Comparison of ENCODE assay signal across 10 mouse cellular contexts in the genomic region with DNA sequence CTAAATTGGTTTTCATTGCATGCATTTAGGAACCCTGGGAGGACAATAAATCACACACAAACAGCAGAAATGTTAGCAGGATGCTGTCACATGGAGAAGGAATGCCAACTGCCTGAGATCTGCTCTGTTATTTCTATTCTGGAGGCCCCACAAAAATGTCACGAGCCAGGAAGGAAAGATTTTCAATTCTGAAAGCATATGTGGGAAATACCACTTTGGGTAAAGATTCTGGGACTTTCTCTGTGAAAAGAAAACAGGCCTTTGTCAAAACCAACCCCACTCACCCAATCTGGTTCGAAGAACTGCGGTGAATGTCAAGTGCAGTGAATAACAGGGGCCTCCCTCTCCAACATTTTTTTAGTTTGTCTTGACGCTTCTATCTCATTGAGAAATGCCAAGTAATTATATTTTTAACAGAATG.
DNase-seq lines count a peak whose midpoint lies in the region; ATAC-seq lines count a peak whose summit lies in the region.
"Had no signal": no experiment of that assay in that cellular context is flagged by ENCODE, and none has a peak within 500 bp of the region (broad histone marks: within the 10 kb centered on the region; RNA-seq: fewer than 3 reads in every experiment).

No protein-coding gene starts in this region.

- H3K4me2 ChIP-seq in neural tube, embryonic 11.5 days (ENCODE audit: low read depth), result no peak overlapping the region

- H3K4me1 ChIP-seq in neural tube, embryonic 11.5 days (ENCODE audit: control insufficient read depth, insufficient read depth, low read length), result no peaks in the 10 kb centered on the region

- H3K4me3 ChIP-seq in neural tube, embryonic 11.5 days (ENCODE audit: low read depth, low read length), result no peak overlapping the region

- no peaks in the 10 kb centered on the region for H3K36me3 ChIP-seq in neural tube, embryonic 11.5 days (ENCODE audit: control insufficient read depth, insufficient read depth, low read length)

- no peaks in the 10 kb centered on the region for H3K9me3 ChIP-seq in neural tube, embryonic 11.5 days (ENCODE audit: control insufficient read depth, low read length)

- no peak for ATAC-seq in neural tube, embryonic 11.5 days (ENCODE audit: insufficient read depth, low FRiP score, low TSS enrichment)

- no peak overlapping the region for H3K27ac ChIP-seq in neural tube, embryonic 11.5 days (ENCODE audit: low read depth, low read length)
- H3K27ac ChIP-seq: macrophage had no signal

- H3K27me3 ChIP-seq in neural tube, embryonic 11.5 days (ENCODE audit: control insufficient read depth, insufficient read depth, low read length), result no peaks in the 10 kb centered on the region

- DNase-seq in embryo, embryonic 10.5 days (ENCODE audit: low spot score), result peak; percentile 4
- DNase-seq in embryo, embryonic 10 days (ENCODE audit: low spot score), result no peak
- DNase-seq in neural tube, embryonic 11.5 days (ENCODE audit: low spot score), result peak; percentile 13
- DNase-seq in neural tube, embryonic 10.5 days (ENCODE audit: extremely low spot score, low spot score), result no peak
- peak; percentile 47 to 63 for DNase-seq in layer of hippocampus, adult 8-10 months (ENCODE audit: low spot score in 2 of 2)
- peak; percentile 47 for DNase-seq in right cerebral cortex, postnatal 25 days
- DNase-seq in testis, postnatal 14 days (ENCODE audit: low spot score), result no peak
- DNase-seq in kidney, adult 18-20 months, result no peak
- DNase-seq: heart, postnatal 10 days had no signal

- no peak overlapping the region for H3K9ac ChIP-seq in neural tube, embryonic 11.5 days (ENCODE audit: low read length)

- 58% methylated on average over 4 of the region's 4 CpGs for WGBS in neural tube, embryonic 11.5 days

Comparison
In these comparisons a context has a peak if more than half of its experiments do, and no peak if none do; other contexts are left out.
1. DNase-seq: peak in embryo, embryonic 10.5 days (single experiment), neural tube, embryonic 11.5 days (single experiment), layer of hippocampus, adult 8-10 months (2 of 2) and right cerebral cortex, postnatal 25 days (single experiment); none in embryo, embryonic 10 days (single experiment), neural tube, embryonic 10.5 days (single experiment), testis, postnatal 14 days (single experiment) and kidney, adult 18-20 months (single experiment).